Comparison of ENCODE assay signal across 27 mouse cellular contexts in genomic region chr15:82058719-82059201, GRCm38 (mm10). TPM values are rescaled to one million over a fixed set of nuclear protein-coding genes. Genes with fewer than 3 reads are reported as not detected.
DNase-seq lines count a peak whose midpoint lies in the region; TF ChIP-seq lines count a peak whose summit lies in the region.
"Had no signal": no experiment of that assay in that cellular context is flagged by ENCODE, and none has a peak within 500 bp of the region (broad histone marks: within the 10 kb centered on the region; RNA-seq: fewer than 3 reads in every experiment).

4930407I10Rik (plus strand) TSS chr15:82059151.

- DNase-seq in adrenal gland, adult (ENCODE audit: inconsistent age in 2 of 2, low spot score in 1 of 2), result peak; percentile 50 to 70
- no peak for DNase-seq in adrenal gland, postnatal 25 days
- peak; percentile 33 for DNase-seq in adrenal gland, adult 2 months
- no peak for DNase-seq in adrenal gland, postnatal 4 days (ENCODE audit: low spot score in 2 of 2)
- peak; percentile 12 to 43 for DNase-seq in adrenal gland, postnatal 36 days
- no peak for DNase-seq in adrenal gland, postnatal 14 days
- no peak for DNase-seq in testis, postnatal 10 days (ENCODE audit: low spot score)
- DNase-seq: adrenal gland, adult 8-10 months; adrenal gland, postnatal 10 days; B cell, adult 2 months; cerebellum, adult 11 months; cerebellum, adult 11-12 months; cerebellum, adult 18-20 months; cerebellum, adult 2 months; cerebellum, adult 8-10 months; cerebellum, adult 9-10 months; cerebellum, adult 9-11 months; cerebellum, postnatal 10 days had no signal

- no peaks in the 10 kb centered on the region for H3K36me3 ChIP-seq in testis, adult 2 months (ENCODE audit: control insufficient read depth, insufficient read depth, low read length)
- H3K36me3 ChIP-seq: G1E had no signal

- H3K27me3 ChIP-seq in testis, adult 2 months (ENCODE audit: control insufficient read depth, insufficient read depth, low read length), result no peaks in the 10 kb centered on the region

- no peak; the same call in 1 of the 2 replicates for TF ChIP-seq POLR2A in testis, adult 2 months (IDR thresholded peaks at IDR 0.05; ENCODE audit: control insufficient read depth, low read depth, low read length)

- H3K4me1 ChIP-seq in testis, adult 2 months (ENCODE audit: control insufficient read depth, insufficient read depth, low read length), result peaks cover 2% of the 10 kb centered on the region; the same call in 1 of the 2 replicates

- peak within 1 kb of the TSS; percentile 75 for H3K4me3 ChIP-seq in testis, adult 2 months (ENCODE audit: control insufficient read depth, low read depth, low read length)

- H3K27ac ChIP-seq in testis, adult 2 months (ENCODE audit: control insufficient read depth, insufficient read depth, low read depth, low read length), result peak within 1 kb of the TSS; percentile 23; the same call in 1 of the 2 replicates

- TF ChIP-seq CTCF in testis, adult 2 months (IDR thresholded peaks at IDR 0.05; ENCODE audit: control insufficient read depth, insufficient read depth, insufficient replicate concordance, low read depth, low read length), result no peak

RNA-seq across cellular contexts. Expression of gene 4930407I10Rik, which starts in this region (rescaled TPM):
- total RNA-seq in adrenal gland, postnatal 25 days (2021), result not detected in 2 replicates
- not detected for total RNA-seq in adrenal gland, adult 2 months (2021)
- not detected in 2 replicates for polyA plus RNA-seq in adrenal gland, adult 2 months (2012; rRNA removed)
- total RNA-seq in adrenal gland, postnatal 4 days (2021), result not detected
- not detected for total RNA-seq in adrenal gland, postnatal 36 days (2021)
- total RNA-seq in adrenal gland, postnatal 14 days (2021), result not detected in 2 replicates
- 86.7 and 90.3 TPM in 2 replicates for polyA plus RNA-seq in testis, adult 2 months (2012; rRNA removed)
- total RNA-seq: adrenal gland, adult 18-20 months; adrenal gland, adult 8-10 months; adrenal gland, postnatal 10 days; ES-E14; MEL had no signal
- polyA plus RNA-seq: activated CD4-positive, CD25-positive, alpha-beta regulatory T cell, adult 4 months; C2C12; CD4-positive, CD25-positive, alpha-beta regulatory T cell, adult 4 months; cerebellum, adult 2 months; G1E; Patski had no signal

Comparison
In these comparisons a context has a peak if more than half of its experiments do, and no peak if none do; other contexts are left out.
1. RNA of gene 4930407I10Rik (polyA plus RNA-seq): 86.7 to 90.3 TPM in testis, adult 2 months; not detected in adrenal gland, adult 2 months; every median in the first group is over 10 times any median in the second.
2. DNase-seq: peak in adrenal gland, adult (2 of 2); none in adrenal gland, postnatal 25 days (single experiment), adrenal gland, postnatal 4 days (0 of 2), adrenal gland, postnatal 14 days (single experiment) and testis, postnatal 10 days (single experiment).
3. Peak in DNase-seq in adrenal gland, adult 2 months; RNA of the gene not detected or under 1 TPM.
4. Peak in DNase-seq in adrenal gland, postnatal 36 days; RNA of the gene not detected or under 1 TPM.